Mouse (Mus musculus) testis, adult 2 months (tissue): ENCODE data around the gene Hnrnpa3. TPM values are rescaled to one million over a fixed set of nuclear protein-coding genes. Genes with fewer than 3 reads are reported as not detected.

ENCODE experiments used
- H3K27ac ChIP-seq: fragments of 200-500 bp; 2 replicates; pipeline ENCODE4 v1.5.1; 2012; ENCODE audit warnings: low read depth, low read length; ENCODE audit not compliant: control insufficient read depth, insufficient read depth
- H3K27me3 ChIP-seq: fragments of 200-500 bp; 2 replicates; pipeline ENCODE4 v1.6.1; 2012; ENCODE audit warnings: mild to moderate bottlenecking, low read length, moderate library complexity; ENCODE audit not compliant: control insufficient read depth, insufficient read depth
- H3K36me3 ChIP-seq: fragments of 200-500 bp; 2 replicates; pipeline ENCODE4 v1.6.1; 2012; ENCODE audit warnings: mild to moderate bottlenecking, low read length; ENCODE audit not compliant: control insufficient read depth, insufficient read depth
- H3K4me1 ChIP-seq: fragments of 200-500 bp; 2 replicates; pipeline ENCODE4 v1.6.1; 2012; ENCODE audit warnings: low read length; ENCODE audit not compliant: control insufficient read depth, insufficient read depth
- H3K4me3 ChIP-seq: fragments of 200-500 bp; 2 replicates; pipeline ENCODE4 v1.5.1; 2012; ENCODE audit warnings: low read depth, mild to moderate bottlenecking, low read length, moderate library complexity, mixed read lengths; ENCODE audit not compliant: control insufficient read depth
- CTCF ChIP-seq: fragments of 200-500 bp; IDR thresholded peaks from 2 replicates; pipeline ENCODE4 v1.5.1; 2012; ENCODE audit warnings: low read depth, mild to moderate bottlenecking, inconsistent platforms, low read length, moderate library complexity; ENCODE audit not compliant: control insufficient read depth, insufficient read depth, insufficient replicate concordance
- POLR2A ChIP-seq: fragments of 200-500 bp; IDR thresholded peaks from 2 replicates; pipeline ENCODE4 v1.6.1; 2012; ENCODE audit warnings: low read depth, mild to moderate bottlenecking, inconsistent platforms, low read length, moderate library complexity; ENCODE audit not compliant: control insufficient read depth
- polyA plus RNA-seq: library from polyadenylated mRNA; depleted of rRNA; stranded (reverse); fragments of >200 nt; gene quantifications from 2 replicates; pipeline ENCODE4 v1.2.3, GENCODE M21; 2012

Hnrnpa3 gene
- polyA plus RNA-seq, 1 experiment, result 60.0 TPM

DNA sequence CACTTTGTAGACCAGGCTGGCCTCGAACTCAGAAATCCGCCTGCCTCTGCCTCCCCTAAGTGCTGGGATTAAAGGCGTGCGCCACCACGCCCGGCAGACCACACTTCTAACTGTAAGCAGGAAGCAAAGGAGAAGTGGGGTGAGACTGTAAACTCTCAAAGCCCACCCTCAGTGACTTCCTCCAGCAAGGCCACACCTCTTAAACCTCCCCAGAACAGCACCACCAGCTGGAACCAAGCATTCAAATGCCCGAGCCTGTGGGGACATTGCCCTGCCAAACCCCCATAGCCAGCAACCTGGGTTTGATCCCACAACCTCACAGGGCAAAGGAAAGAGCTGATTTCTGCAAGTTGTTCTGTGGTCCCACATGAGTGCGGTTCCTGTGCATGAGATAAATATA, 42.1 kb upstream of the Hnrnpa3 start:
- no peak for TF ChIP-seq POLR2A
- no peak for TF ChIP-seq CTCF
- Histone ChIP-seq H3K27me3 (no peaks in the 10 kb centered on the region), H3K36me3 (no peaks in the 10 kb centered on the region), H3K4me1 (no peaks in the 10 kb centered on the region), H3K4me3 (no peak overlapping the region), H3K27ac (no peak overlapping the region)

DNA sequence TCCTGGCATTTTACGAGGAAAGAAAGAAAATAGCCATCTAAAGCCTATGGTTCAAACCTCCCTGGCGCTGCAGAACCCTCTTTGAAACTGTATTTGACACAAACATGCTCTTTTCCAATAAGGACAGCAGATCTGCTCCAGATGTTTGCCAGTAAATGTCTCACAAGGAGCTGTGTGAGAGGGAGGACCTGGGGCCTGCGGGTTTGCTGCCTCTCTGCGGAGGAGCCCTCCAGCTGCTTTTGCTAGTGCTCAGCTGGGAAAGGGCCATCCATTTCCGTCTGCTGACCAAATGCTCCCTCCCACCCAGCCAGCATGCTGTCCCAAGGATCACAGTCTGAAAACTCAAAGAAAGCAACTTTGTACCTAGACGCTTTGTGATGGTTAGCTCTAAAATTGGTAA, 40.3 kb upstream of the Hnrnpa3 start:
- Histone ChIP-seq H3K4me3 (no peak overlapping the region), H3K4me1 (peaks cover 2% of the 10 kb centered on the region), H3K27me3 (no peaks in the 10 kb centered on the region), H3K27ac (no peak overlapping the region), H3K36me3 (no peaks in the 10 kb centered on the region)
- no peak for TF ChIP-seq CTCF
- TF ChIP-seq POLR2A, result no peak

DNA sequence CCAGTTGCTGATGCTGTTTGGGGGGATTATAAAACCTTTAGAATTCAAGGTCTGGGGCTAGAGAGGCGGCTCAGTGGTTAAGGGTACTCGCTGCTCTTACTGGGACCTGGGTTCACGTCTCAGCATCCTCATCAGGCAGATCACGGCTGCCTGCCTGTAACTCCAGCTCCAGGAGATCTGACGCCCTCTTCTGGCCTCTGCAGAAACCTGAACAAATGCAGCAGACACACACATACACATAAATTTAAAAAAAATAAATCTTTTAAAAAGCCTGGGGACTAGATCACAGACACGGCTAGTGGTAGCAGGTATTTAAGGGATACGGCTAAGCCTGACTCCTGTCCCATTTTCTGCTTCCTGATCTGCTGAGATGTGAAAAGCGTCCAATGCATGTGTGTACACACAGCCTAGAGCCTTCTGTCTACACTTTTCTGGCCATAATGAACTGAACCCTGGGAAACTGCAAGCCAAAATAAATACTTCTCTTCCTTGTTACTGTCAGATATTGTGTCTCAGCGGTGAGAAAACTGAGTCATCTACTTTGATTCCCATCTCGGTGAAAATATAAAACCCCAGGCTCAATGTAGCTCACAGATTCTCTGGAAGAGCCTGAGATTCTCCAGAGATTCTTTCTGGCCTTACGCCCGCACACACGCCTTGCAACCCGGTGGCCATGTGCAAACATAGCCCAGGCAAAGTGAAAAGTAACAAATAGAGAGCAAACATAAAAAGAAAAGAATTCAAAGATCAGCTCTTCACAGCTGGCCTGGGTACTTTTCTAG, 37.0 kb upstream of the Hnrnpa3 start:
- Histone ChIP-seq H3K27ac (no peak overlapping the region), H3K4me3 (no peak overlapping the region), H3K27me3 (no peaks in the 10 kb centered on the region), H3K4me1 (peaks cover 2% of the 10 kb centered on the region), H3K36me3 (no peaks in the 10 kb centered on the region)
- TF ChIP-seq POLR2A (no peak), CTCF (no peak)

DNA sequence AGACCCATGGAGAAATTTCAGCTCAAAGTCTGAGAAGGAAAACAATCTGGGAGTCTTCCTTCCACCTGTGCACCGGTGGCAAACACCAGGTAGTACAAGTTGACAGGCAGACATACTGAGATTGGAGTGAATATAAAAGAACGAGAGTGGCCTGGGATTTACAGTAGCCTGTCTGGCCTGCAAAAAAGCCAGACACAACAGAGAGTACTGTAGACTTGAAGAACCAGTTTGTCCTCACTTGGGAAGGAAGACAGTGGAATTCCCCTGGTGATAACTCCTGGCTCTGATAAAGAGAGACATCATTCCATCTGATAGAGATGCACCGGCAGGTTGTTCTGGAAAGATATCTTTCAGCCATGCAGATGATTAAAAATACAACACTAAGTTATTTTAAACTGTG, 34.0 kb upstream of the Hnrnpa3 start:
- H3K36me3 ChIP-seq, result no peaks in the 10 kb centered on the region
- no peaks in the 10 kb centered on the region for H3K27me3 ChIP-seq
- no peak overlapping the region for H3K27ac ChIP-seq
- no peak overlapping the region for H3K4me3 ChIP-seq
- TF ChIP-seq POLR2A (no peak), CTCF (no peak)
- H3K4me1 ChIP-seq, result peaks cover 2% of the 10 kb centered on the region

DNA sequence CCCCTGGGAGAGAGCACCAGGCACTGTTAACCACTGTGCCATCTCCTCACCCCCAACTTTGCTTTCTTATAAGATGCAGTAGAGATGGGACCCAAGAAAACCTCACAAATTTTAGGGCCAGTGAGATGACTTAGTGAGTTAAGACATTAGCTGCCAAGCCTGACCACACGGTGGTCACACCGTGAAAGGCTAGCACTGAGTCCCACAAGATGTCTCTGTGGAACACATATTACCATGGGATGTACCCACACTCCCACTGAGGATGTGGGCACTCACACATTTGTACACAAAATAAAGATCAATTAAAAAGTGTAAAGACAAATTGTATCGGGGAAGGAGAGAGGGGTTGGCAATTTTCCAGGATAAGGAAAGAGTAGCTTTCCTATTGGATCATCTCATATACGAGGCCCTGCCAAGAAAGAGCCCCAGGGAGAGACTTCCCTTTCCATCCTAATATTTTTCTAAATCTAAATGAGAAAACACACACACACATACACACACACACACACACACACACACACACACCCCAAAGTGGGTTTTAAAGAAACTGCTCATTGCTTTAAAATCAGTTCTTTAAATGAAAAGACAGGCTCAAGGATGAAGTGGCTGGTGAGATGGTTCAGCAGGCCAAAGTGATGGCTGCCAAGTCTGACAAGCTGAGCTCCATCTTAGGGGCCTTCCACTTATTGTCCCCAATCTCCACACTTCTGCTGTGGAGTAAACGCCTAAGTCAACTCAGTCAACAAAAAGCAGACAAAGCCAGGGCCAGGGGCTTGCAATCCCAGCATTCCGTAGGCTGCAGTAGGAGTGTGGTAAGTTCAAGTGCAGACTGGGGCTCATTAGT, 32.2 kb upstream of the Hnrnpa3 start:
- Histone ChIP-seq H3K36me3 (no peaks in the 10 kb centered on the region), H3K4me1 (peaks cover 2% of the 10 kb centered on the region), H3K27ac (no peak overlapping the region), H3K4me3 (no peak overlapping the region), H3K27me3 (no peaks in the 10 kb centered on the region)
- TF ChIP-seq POLR2A (no peak), CTCF (no peak)

DNA sequence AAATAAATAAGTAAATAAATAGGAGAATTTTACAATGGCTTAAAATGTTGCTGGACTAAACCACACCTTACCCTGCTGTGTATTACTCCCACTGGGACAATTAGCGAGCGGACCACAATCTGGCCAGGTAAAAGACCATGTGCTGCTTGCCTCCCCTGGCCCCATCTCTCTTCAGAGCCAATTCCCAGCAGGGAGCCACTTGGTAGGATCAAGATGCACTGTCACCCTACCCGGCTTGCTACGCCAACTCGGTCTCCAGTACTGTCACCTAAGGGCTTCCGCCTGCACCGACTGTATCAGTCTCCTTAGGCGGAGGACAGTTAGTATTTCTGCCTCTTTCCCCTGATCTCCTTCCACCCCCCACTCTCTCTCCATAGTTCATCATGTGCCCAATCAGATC, 30.6 kb upstream of the Hnrnpa3 start:
- H3K4me3 ChIP-seq, result no peak overlapping the region
- H3K36me3 ChIP-seq, result no peaks in the 10 kb centered on the region
- H3K4me1 ChIP-seq, result no peaks in the 10 kb centered on the region; the same call in 1 of the 2 replicates
- TF ChIP-seq CTCF (no peak), POLR2A (no peak)
- no peak overlapping the region for H3K27ac ChIP-seq
- no peaks in the 10 kb centered on the region for H3K27me3 ChIP-seq

DNA sequence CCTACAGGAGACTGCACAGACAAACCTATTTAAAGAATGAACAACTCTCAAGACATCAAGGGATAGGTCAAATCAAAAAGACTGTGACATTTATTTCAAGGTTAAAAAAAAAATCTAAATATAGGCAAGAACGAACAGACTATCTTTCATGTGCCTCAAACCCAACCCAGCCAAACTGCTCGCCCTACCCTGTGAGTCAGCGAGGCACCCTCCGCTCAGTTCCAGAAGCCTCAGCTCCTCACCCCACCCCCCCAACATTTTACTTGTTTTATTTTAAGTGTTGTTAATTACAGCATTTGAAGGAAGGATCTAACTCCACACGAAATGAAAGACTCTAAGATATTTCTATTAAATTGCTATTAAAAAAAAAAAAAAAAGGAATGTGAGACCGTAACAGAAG, 27.6 kb upstream of the Hnrnpa3 start:
- no peaks in the 10 kb centered on the region for H3K36me3 ChIP-seq
- TF ChIP-seq CTCF (no peak), POLR2A (no peak)
- H3K4me1 ChIP-seq, result no peaks in the 10 kb centered on the region; the same call in 1 of the 2 replicates
- H3K4me3 ChIP-seq, result no peak overlapping the region
- no peak overlapping the region for H3K27ac ChIP-seq
- no peaks in the 10 kb centered on the region for H3K27me3 ChIP-seq
